Comparison of ENCODE assay signal across 11 mouse cellular contexts in the genomic region with DNA sequence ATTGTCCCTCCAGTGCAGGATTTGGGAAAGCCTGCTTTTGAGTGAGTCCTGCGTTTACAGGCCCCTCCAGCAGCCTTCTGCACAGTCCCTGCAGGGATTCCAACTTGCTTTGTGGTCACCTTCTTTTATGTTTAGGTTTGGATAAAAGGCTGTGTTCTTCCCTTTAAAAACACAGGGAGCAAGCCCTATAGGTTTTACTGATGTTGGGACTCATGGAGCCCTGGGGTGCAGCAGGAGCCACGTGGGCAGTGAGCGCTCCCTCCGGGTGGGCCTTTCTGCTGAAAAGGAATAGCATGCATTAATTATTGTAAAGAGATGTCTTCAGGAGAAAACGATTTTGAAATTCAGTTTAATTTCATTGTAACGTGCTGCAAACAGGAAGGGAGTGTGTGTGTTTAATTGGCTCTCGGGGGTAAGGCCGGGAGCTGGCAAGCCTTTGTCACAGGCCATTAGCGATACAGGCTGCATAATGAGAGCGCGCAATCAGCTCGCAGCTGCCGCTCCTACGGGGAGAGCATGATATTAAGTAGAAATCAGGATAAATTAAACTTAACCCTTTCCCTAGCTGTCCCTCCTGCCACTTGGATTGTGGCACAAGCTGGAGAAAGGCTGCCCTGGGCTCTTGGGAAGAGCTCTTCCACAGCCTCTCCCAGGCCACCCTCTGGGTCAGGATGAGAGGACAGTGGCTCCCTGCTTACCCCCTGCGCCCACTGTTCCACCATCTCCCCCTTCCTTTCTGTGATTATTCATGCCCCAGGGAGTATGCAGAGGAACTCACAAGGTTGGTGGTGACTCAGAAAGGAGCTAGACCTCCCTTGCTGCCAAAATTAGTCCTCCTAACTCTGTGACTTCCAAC. TPM values are rescaled to one million over a fixed set of nuclear protein-coding genes. Genes with fewer than 3 reads are reported as not detected.
DNase-seq lines count a peak whose midpoint lies in the region; ATAC-seq lines count a peak whose summit lies in the region.
"Had no signal": no experiment of that assay in that cellular context is flagged by ENCODE, and none has a peak within 500 bp of the region (broad histone marks: within the 10 kb centered on the region; RNA-seq: fewer than 3 reads in every experiment).

No protein-coding gene starts in this region.

- no peak overlapping the region for H3K9ac ChIP-seq in embryonic facial prominence, embryonic 11.5 days (replicated peaks; ENCODE audit: low read length)
- no peak overlapping the region for H3K9ac ChIP-seq in hindbrain, embryonic 15.5 days
- peak overlapping the region; percentile 26 for H3K9ac ChIP-seq in neural tube, embryonic 13.5 days
- H3K9ac ChIP-seq in intestine, embryonic 15.5 days: no peak overlapping the region
- H3K9ac ChIP-seq: liver, embryonic 14.5 days had no signal

- no peak overlapping the region for H3K4me2 ChIP-seq in embryonic facial prominence, embryonic 11.5 days (ENCODE audit: low read depth, low read length)
- peak overlapping the region; percentile 20; the same call in 1 of the 2 replicates for H3K4me2 ChIP-seq in hindbrain, embryonic 15.5 days
- peak overlapping the region; percentile 21; the same call in 1 of the 2 replicates for H3K4me2 ChIP-seq in neural tube, embryonic 13.5 days
- H3K4me2 ChIP-seq in intestine, embryonic 15.5 days (replicated peaks): no peak overlapping the region

- DNase-seq in layer of hippocampus, adult 9-11 months: peak; percentile 24
- no peak for DNase-seq in layer of hippocampus, adult 8-10 months (ENCODE audit: low spot score in 2 of 2)
- DNase-seq in embryonic facial prominence, embryonic 11.5 days (ENCODE audit: low spot score): peak; percentile 14
- no peak for DNase-seq in kidney, postnatal 4 days
- DNase-seq in kidney, adult 9 months: no peak

- 25% methylated on average over 15 of the region's 15 CpGs for WGBS in embryonic facial prominence, embryonic 11.5 days
- WGBS in hindbrain, embryonic 15.5 days: 8% methylated on average over 15 of the region's 15 CpGs
- 9% methylated on average over 15 of the region's 15 CpGs for WGBS in neural tube, embryonic 13.5 days
- WGBS in intestine, embryonic 15.5 days: 51% methylated on average over 15 of the region's 15 CpGs

- peak; percentile 61; the same call in 1 of the 2 replicates for ATAC-seq in embryonic facial prominence, embryonic 11.5 days (replicated peaks; ENCODE audit: insufficient number of reproducible peaks, low FRiP score, low TSS enrichment, low read depth)
- peak; percentile 79 for ATAC-seq in hindbrain, embryonic 15.5 days (ENCODE audit: low FRiP score, low read depth)
- ATAC-seq in neural tube, embryonic 13.5 days (ENCODE audit: low read depth): peak; percentile 87
- ATAC-seq in intestine, embryonic 15.5 days: no peak
- ATAC-seq: intestine, postnatal 0 days had no signal

- H3K9me3 ChIP-seq in embryonic facial prominence, embryonic 11.5 days (replicated peaks; ENCODE audit: control insufficient read depth, low read length): no peaks in the 10 kb centered on the region
- H3K9me3 ChIP-seq in hindbrain, embryonic 15.5 days: no peaks in the 10 kb centered on the region
- no peaks in the 10 kb centered on the region for H3K9me3 ChIP-seq in neural tube, embryonic 13.5 days
- H3K9me3 ChIP-seq in intestine, embryonic 15.5 days: no peaks in the 10 kb centered on the region

- no peak overlapping the region for H3K4me3 ChIP-seq in embryonic facial prominence, embryonic 11.5 days (ENCODE audit: low read depth, low read length)
- no peak overlapping the region for H3K4me3 ChIP-seq in hindbrain, embryonic 15.5 days
- no peak overlapping the region for H3K4me3 ChIP-seq in neural tube, embryonic 13.5 days
- no peak overlapping the region for H3K4me3 ChIP-seq in intestine, embryonic 15.5 days (replicated peaks)

- no peaks in the 10 kb centered on the region for H3K4me1 ChIP-seq in embryonic facial prominence, embryonic 11.5 days (ENCODE audit: control insufficient read depth, insufficient read depth, low read length)
- H3K4me1 ChIP-seq in hindbrain, embryonic 15.5 days (replicated peaks): peaks cover 52% of the 10 kb centered on the region
- peaks cover 64% of the 10 kb centered on the region for H3K4me1 ChIP-seq in neural tube, embryonic 13.5 days (replicated peaks)
- no peaks in the 10 kb centered on the region for H3K4me1 ChIP-seq in intestine, embryonic 15.5 days (replicated peaks)

- H3K27ac ChIP-seq in embryonic facial prominence, embryonic 11.5 days (replicated peaks; ENCODE audit: low read depth, low read length): no peak overlapping the region
- peak overlapping the region; percentile 84 for H3K27ac ChIP-seq in hindbrain, embryonic 15.5 days (replicated peaks)
- peak overlapping the region; percentile 93 for H3K27ac ChIP-seq in neural tube, embryonic 13.5 days (replicated peaks)
- H3K27ac ChIP-seq in intestine, embryonic 15.5 days: no peak overlapping the region
- H3K27ac ChIP-seq: liver, embryonic 14.5 days had no signal

- no peaks in the 10 kb centered on the region for H3K36me3 ChIP-seq in embryonic facial prominence, embryonic 11.5 days (replicated peaks; ENCODE audit: control insufficient read depth, insufficient read depth, low read depth, low read length)
- H3K36me3 ChIP-seq in hindbrain, embryonic 15.5 days: no peaks in the 10 kb centered on the region
- peaks cover 4% of the 10 kb centered on the region; the same call in 1 of the 2 replicates for H3K36me3 ChIP-seq in neural tube, embryonic 13.5 days
- H3K36me3 ChIP-seq in intestine, embryonic 15.5 days: no peaks in the 10 kb centered on the region

- H3K27me3 ChIP-seq in embryonic facial prominence, embryonic 11.5 days (ENCODE audit: control insufficient read depth, insufficient read depth, low read length): no peaks in the 10 kb centered on the region
- no peaks in the 10 kb centered on the region for H3K27me3 ChIP-seq in hindbrain, embryonic 15.5 days
- H3K27me3 ChIP-seq in neural tube, embryonic 13.5 days: no peaks in the 10 kb centered on the region
- no peaks in the 10 kb centered on the region for H3K27me3 ChIP-seq in intestine, embryonic 15.5 days (replicated peaks)

RNA-seq across cellular contexts. Expression of gene Acsf3, which starts 28.8 kb away (rescaled TPM):
- total RNA-seq in layer of hippocampus, adult 8-10 months (2022): 10 to 100 TPM; 21.9 to 26.7 (median 23.9) TPM
- polyA plus RNA-seq in embryonic facial prominence, embryonic 11.5 days (2014; fragmentation: Nextera tagmentation; extraction: Ambion mirVana): 14.2 and 14.6 TPM in 2 replicates
- 15.6 and 17.1 TPM in 2 replicates for polyA plus RNA-seq in hindbrain, embryonic 15.5 days (2015; fragmentation: Nextera tagmentation; extraction: Ambion mirVana)
- 15.6 and 17.1 TPM in 2 replicates for polyA plus RNA-seq in neural tube, embryonic 13.5 days (2015; fragmentation: Nextera tagmentation; extraction: Ambion mirVana)
- 21.8 and 24.6 TPM in 2 replicates for polyA plus RNA-seq in intestine, embryonic 15.5 days (2015; fragmentation: Nextera tagmentation; extraction: Ambion mirVana)

RNA-seq across cellular contexts. Expression of gene Cdh15, which starts 43.6 kb away (rescaled TPM):
- 1 to 10 TPM; 1.0 to 1.3 (median 1.2) TPM for total RNA-seq in layer of hippocampus, adult 8-10 months (2022)
- 3.0 and 3.4 TPM in 2 replicates for polyA plus RNA-seq in embryonic facial prominence, embryonic 11.5 days (2014; fragmentation: Nextera tagmentation; extraction: Ambion mirVana)
- 1.8 and 2.1 TPM in 2 replicates for polyA plus RNA-seq in hindbrain, embryonic 15.5 days (2015; fragmentation: Nextera tagmentation; extraction: Ambion mirVana)
- 2.7 and 3.5 TPM in 2 replicates for polyA plus RNA-seq in neural tube, embryonic 13.5 days (2015; fragmentation: Nextera tagmentation; extraction: Ambion mirVana)
- 0.23 and 0.49 TPM in 2 replicates for polyA plus RNA-seq in intestine, embryonic 15.5 days (2015; fragmentation: Nextera tagmentation; extraction: Ambion mirVana)
- total RNA-seq: granulocyte monocyte progenitor cell, adult 5-6 weeks had no signal
- polyA plus RNA-seq: liver, embryonic 14.5 days had no signal

Comparison
In these comparisons a context has a peak if more than half of its experiments do, and no peak if none do; other contexts are left out.
1. DNase-seq: peak in layer of hippocampus, adult 9-11 months (single experiment) and embryonic facial prominence, embryonic 11.5 days (single experiment); none in layer of hippocampus, adult 8-10 months (0 of 2), kidney, postnatal 4 days (0 of 2) and kidney, adult 9 months (single experiment).
2. H3K27ac ChIP-seq: peak in hindbrain, embryonic 15.5 days (single experiment) and neural tube, embryonic 13.5 days (single experiment); none in embryonic facial prominence, embryonic 11.5 days (single experiment) and intestine, embryonic 15.5 days (single experiment).
3. H3K4me2 ChIP-seq: peak in hindbrain, embryonic 15.5 days (single experiment) and neural tube, embryonic 13.5 days (single experiment); none in embryonic facial prominence, embryonic 11.5 days (single experiment) and intestine, embryonic 15.5 days (single experiment).